Mouse (Mus musculus) ZHBTc4 (cell line): ENCODE data around the gene Ninl.

Source experiments
- DNase-seq: peaks from one replicate; pipeline ENCODE4 v3.0.0-alpha.2; 2011; ENCODE audit warnings: low read depth, low spot score

Ninl gene

GRCm38 (mm10) chr2:150904936-150905450, 134.2 kb downstream of the Ninl start, which contains the start of gene Gins1:
Gene Gins1, plus strand, starts transcription at chr2:150905400.
- DNase-seq: no peak

GRCm38 (mm10) chr2:150904272-150904935, 134.8 kb downstream of the Ninl start, which contains the start of gene Abhd12:
Gene Abhd12, minus strand, starts transcription at chr2:150904741.
- peak; percentile 99 for DNase-seq

GRCm38 (mm10) chr2:150902347-150902746, 136.8 kb downstream of the Ninl start:
- DNase-seq: no peak

- no peak for DNase-seq
These were observed 138.8 kb downstream of the Ninl start for GRCm38 (mm10) chr2:150900341-150900740.

- no peak for DNase-seq
These were observed 143.4 kb downstream of the Ninl start for GRCm38 (mm10) chr2:150895691-150896252.

GRCm38 (mm10) chr2:150894617-150895267, 144.4 kb downstream of the Ninl start:
- no peak for DNase-seq

- DNase-seq: no peak
These were observed 151.8 kb downstream of the Ninl start for GRCm38 (mm10) chr2:150887370-150887769.

- no peak for DNase-seq
These were observed 152.9 kb downstream of the Ninl start for GRCm38 (mm10) chr2:150886315-150886714.

- DNase-seq: no peak
These were observed 153.4 kb downstream of the Ninl start for GRCm38 (mm10) chr2:150885814-150886213.

- DNase-seq: no peak
These were observed 154.4 kb downstream of the Ninl start for GRCm38 (mm10) chr2:150884779-150885110.
